Mouse (Mus musculus) testis, adult 2 months (tissue): Measurements from ENCODE around the gene Pygm.

Experiments
- CTCF ChIP-seq: fragments of 200-500 bp; IDR thresholded peaks from 2 replicates; pipeline ENCODE4 v1.5.1; 2012; ENCODE audit warnings: low read depth, mild to moderate bottlenecking, inconsistent platforms, low read length, moderate library complexity; ENCODE audit not compliant: control insufficient read depth, insufficient read depth, insufficient replicate concordance
- POLR2A ChIP-seq: fragments of 200-500 bp; IDR thresholded peaks from 2 replicates; pipeline ENCODE4 v1.6.1; 2012; ENCODE audit warnings: low read depth, mild to moderate bottlenecking, inconsistent platforms, low read length, moderate library complexity; ENCODE audit not compliant: control insufficient read depth

- TF ChIP-seq CTCF (no peak), POLR2A (no peak)
Measured at GRCm38 (mm10) chr19:6419805-6420310, 35.7 kb downstream of the Pygm start.
